Mouse (Mus musculus) urinary bladder, postnatal 10 days (tissue): ENCODE measurements at regions not wholly inside any gene's neighbourhood (a gene's known extent, or its start where the extent isn't known, plus 50 kb on each side); places are given as distances from the start of the nearest gene placed in this dataset.

Experiments used
- DNase-seq: peaks from one replicate; pipeline ENCODE4 v3.0.0; 2022; ENCODE audit warnings: low spot score

DNA sequence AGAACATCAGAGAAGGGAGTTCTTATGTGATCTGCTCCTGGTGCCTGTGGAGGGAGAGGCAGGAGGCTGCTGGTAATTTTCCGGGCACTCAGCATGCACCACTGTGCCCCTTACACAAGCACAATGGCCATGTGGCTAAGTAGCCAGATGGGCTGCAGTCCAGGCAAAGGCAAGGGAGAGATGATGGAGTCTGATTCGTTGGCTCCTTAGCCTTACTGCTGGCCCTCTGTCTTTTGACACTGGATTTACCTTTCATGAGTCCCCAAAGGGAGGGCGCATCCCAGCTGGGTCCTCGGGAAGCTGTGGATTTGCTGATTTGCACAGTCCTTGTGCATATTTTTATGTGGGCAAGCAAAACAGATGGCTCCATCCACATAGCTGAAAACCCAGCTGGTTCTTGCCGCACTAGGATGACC is 75.6 kb upstream of the 1700025G04Rik start:
- DNase-seq = no peak

DNA sequence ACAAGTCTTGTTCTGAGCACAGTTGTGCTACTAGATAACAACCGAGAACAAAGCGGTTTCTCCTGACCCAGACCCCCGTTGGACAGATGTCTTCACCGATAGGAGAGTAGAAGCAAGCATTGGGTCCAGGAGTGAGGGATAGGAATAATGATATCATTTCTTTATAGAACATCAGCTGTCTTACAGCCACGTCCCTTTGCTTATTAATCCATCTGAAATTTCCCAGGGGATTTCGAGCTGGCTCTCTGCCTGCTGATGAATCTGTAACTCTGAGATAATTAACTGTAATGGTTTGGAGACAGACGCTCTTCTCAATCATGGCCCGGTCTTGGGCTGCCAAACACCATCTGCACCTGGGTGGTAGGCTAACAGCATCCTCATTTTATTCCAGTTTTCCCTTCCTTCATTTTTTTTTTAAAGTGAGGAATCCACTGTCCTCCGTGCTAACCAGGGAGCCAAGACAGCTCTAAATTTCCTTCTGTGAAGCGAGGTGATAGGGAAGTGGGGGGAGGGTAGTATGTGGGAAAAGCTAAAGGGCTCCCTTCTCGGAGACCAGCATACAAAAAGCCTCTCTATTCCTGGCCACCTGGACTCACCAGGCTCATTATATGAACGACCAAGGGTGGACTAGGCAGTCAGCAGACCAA is 75.0 kb upstream of the 1700025G04Rik start:
- no peak for DNase-seq

GRCm38 (mm10) chr1:152164212-152164611 is 74.3 kb upstream of the 1700025G04Rik start:
- no peak for DNase-seq

GRCm38 (mm10) chr1:152152474-152152873 is 62.5 kb upstream of the 1700025G04Rik start:
- no peak for DNase-seq

GRCm38 (mm10) chr1:152148731-152149130 is 58.8 kb upstream of the 1700025G04Rik start:
- no peak for DNase-seq

DNA sequence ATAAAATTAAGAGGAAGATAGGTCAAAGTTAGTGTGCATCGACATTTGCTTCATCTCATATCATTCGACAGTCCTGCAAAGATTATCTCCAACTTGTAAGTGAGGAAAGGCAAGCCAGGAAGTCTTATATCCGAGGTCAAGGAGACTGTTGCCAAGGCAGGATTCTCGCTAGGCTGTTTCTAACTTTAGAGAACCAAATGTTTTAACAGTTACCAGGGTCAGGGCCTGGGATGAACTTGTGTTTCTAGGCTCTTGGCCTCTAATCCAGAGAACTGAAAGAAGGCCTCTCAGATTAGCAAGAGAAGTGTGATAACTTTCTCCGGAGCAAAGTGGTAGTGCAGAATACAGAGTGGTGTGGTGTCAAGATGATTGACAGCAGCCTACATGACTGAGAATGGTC is 50.2 kb upstream of the 1700025G04Rik start:
- no peak for DNase-seq
